Mouse (Mus musculus): Measurements from ENCODE around the gene Daglb. TPM values are rescaled to one million over a fixed set of nuclear protein-coding genes. Genes with fewer than 3 reads are reported as not detected.

The Daglb gene
- total and polyA plus RNA-seq, 3 experiments: 9.0 to 29.9 (median 14.1) TPM

DNA sequence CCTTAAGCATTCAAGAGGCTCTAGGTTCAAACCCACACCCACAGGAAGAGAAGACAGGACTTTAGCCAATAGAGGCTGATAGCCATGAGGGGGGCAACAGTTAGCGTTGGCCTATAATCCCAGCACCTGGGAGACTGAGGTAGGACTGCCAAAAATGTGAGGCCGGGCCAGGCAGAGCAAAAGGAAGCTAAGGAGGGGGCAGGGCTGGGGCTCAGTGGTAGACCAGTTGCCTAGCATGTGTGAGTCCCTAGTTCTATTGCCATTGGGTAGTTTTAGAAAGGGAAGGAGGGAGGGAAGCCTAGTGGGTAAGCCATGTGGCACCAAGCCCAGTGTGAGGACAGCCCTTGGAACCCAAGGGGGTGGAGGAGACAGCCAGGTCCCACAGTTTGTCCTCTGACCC lies 37.3 kb downstream of the Daglb start:
- no peak for TF ChIP-seq POLR2AphosphoS5 (IDR thresholded peaks at IDR 0.05; ENCODE audit: insufficient replicate concordance, low read depth, low read length)
- TF ChIP-seq GATA2 (IDR thresholded peaks at IDR 0.05; ENCODE audit: borderline replicate concordance, low read depth, low read length): no peak
- no peak for TF ChIP-seq CTCF (IDR thresholded peaks at IDR 0.05; ENCODE audit: low read depth, low read length)
- no peak for TF ChIP-seq GATA1 (IDR thresholded peaks at IDR 0.05; ENCODE audit: borderline replicate concordance, low read length)
- TF ChIP-seq TAL1 (conservative IDR thresholded peaks at IDR 0.05; ENCODE audit: low read depth, low read length): no peak
- no peak overlapping the region for H3K4me3 ChIP-seq (ENCODE audit: low read depth, low read length)
- no peaks in the 10 kb centered on the region for H3K9me3 ChIP-seq (replicated peaks)
- H3K4me1 ChIP-seq (ENCODE audit: insufficient read depth, low read depth, low read length): peaks cover 19% of the 10 kb centered on the region
- H3K27me3 ChIP-seq (ENCODE audit: insufficient read depth, low read length): no peaks in the 10 kb centered on the region
- no peak for ATAC-seq (ENCODE audit: extremely low read depth, insufficient number of reproducible peaks, low FRiP score, poor library complexity, severe bottlenecking)
- no peak for DNase-seq (ENCODE audit: low spot score)
- H3K36me3 ChIP-seq (replicated peaks): peaks cover 90% of the 10 kb centered on the region

DNA sequence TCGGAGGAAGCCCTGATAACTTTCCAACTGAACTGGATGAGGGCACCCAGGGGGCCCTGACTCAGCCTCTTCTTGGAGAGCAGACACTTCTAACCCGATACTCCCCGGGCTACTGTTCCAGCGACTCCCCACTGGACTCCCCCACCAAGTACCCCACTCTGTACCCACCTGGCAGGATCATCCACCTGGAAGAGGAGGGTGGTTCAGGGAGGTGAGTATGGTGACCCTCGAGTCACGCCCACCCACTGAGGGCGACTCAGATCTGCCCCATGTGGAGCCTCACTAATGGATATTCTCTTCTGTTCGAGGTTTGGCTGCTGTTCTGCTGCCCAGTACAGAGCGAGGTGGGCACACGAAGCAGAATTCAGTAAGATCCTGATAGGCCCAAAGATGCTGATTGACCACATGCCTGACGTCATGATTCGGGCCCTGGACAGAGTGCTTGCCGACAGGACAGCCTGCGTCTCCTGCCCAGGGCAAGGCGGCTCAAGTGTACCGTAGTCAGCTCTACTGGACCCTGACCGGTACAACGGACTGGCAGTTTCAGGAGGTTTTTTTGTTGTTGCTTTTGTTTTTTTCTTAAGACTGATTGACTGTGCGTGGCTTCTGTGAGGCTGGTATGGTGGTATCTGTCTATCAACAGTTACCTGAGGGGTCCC lies 38.6 kb downstream of the Daglb start:
- H3K36me3 ChIP-seq (replicated peaks): peaks cover 90% of the 10 kb centered on the region
- peaks cover 28% of the 10 kb centered on the region for H3K4me1 ChIP-seq (ENCODE audit: insufficient read depth, low read depth, low read length)
- DNase-seq (ENCODE audit: low spot score): no peak
- no peaks in the 10 kb centered on the region for H3K9me3 ChIP-seq (replicated peaks)
- no peak overlapping the region for H3K4me3 ChIP-seq (ENCODE audit: low read depth, low read length)
- TF ChIP-seq TAL1 (conservative IDR thresholded peaks at IDR 0.05; ENCODE audit: low read depth, low read length) (no peak), CTCF (IDR thresholded peaks at IDR 0.05; ENCODE audit: low read depth, low read length) (no peak), POLR2AphosphoS5 (IDR thresholded peaks at IDR 0.05; ENCODE audit: insufficient replicate concordance, low read depth, low read length) (no peak), GATA2 (IDR thresholded peaks at IDR 0.05; ENCODE audit: borderline replicate concordance, low read depth, low read length) (no peak), GATA1 (IDR thresholded peaks at IDR 0.05; ENCODE audit: borderline replicate concordance, low read length) (no peak)
- ATAC-seq (ENCODE audit: extremely low read depth, insufficient number of reproducible peaks, low FRiP score, poor library complexity, severe bottlenecking): no peak
- H3K27me3 ChIP-seq (ENCODE audit: insufficient read depth, low read length): no peaks in the 10 kb centered on the region

DNA sequence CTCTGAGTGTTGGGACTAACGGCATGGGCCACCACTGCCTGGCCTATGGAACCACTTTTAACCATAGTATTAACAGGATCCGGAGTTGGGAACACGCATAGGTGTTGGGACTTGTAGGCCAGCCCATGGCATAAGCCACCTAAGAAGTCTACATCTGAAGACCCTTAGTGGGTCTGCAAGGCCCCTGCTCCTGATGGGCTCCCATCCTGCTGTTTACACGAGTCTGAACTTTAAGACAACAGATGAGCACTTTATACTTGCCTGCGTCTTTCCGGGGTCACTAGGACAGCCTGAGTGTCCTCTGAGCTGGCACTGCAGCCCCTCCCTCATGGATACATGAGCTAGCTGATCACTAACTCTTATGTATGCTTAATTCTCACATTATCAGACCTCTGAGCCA lies 39.4 kb downstream of the Daglb start:
- ATAC-seq (ENCODE audit: extremely low read depth, insufficient number of reproducible peaks, low FRiP score, poor library complexity, severe bottlenecking) (no peak), DNase-seq (ENCODE audit: low spot score) (no peak)
- H3K36me3 ChIP-seq (replicated peaks): peaks cover 92% of the 10 kb centered on the region
- no peak overlapping the region for H3K4me3 ChIP-seq (ENCODE audit: low read depth, low read length)
- H3K4me1 ChIP-seq (ENCODE audit: insufficient read depth, low read depth, low read length): peaks cover 31% of the 10 kb centered on the region
- H3K9me3 ChIP-seq (replicated peaks): no peaks in the 10 kb centered on the region
- TF ChIP-seq CTCF (IDR thresholded peaks at IDR 0.05; ENCODE audit: low read depth, low read length): no peak
- TF ChIP-seq POLR2AphosphoS5 (IDR thresholded peaks at IDR 0.05; ENCODE audit: insufficient replicate concordance, low read depth, low read length): no peak
- no peak for TF ChIP-seq TAL1 (conservative IDR thresholded peaks at IDR 0.05; ENCODE audit: low read depth, low read length)
- TF ChIP-seq GATA2 (IDR thresholded peaks at IDR 0.05; ENCODE audit: borderline replicate concordance, low read depth, low read length): no peak
- no peak for TF ChIP-seq GATA1 (IDR thresholded peaks at IDR 0.05; ENCODE audit: borderline replicate concordance, low read length)
- no peaks in the 10 kb centered on the region for H3K27me3 ChIP-seq (ENCODE audit: insufficient read depth, low read length)

DNA sequence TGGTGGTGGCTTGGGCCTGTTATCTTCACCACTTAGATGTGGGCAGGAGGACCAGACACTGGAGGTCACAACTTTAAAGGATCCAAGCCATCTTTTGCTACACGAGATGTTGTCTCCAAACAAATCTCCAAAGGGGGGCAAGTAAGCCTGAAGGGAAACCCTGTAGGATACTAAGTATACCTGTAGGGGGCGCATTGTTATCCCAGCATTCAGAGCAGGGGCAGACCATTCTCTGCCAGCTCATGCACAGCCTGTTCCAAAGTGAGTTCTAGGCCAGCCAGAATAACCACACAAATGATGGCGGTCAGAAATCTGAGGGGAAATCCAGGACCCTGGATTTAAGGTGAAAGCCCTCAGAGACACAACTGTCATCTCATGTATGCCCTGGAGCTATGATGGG lies 40.1 kb downstream of the Daglb start:
- Histone ChIP-seq H3K4me1 (ENCODE audit: insufficient read depth, low read depth, low read length) (peaks cover 29% of the 10 kb centered on the region), H3K36me3 (replicated peaks) (peaks cover 92% of the 10 kb centered on the region), H3K9me3 (replicated peaks) (no peaks in the 10 kb centered on the region), H3K27me3 (ENCODE audit: insufficient read depth, low read length) (no peaks in the 10 kb centered on the region), H3K4me3 (ENCODE audit: low read depth, low read length) (no peak overlapping the region)
- ATAC-seq (ENCODE audit: extremely low read depth, insufficient number of reproducible peaks, low FRiP score, poor library complexity, severe bottlenecking) (no peak), DNase-seq (ENCODE audit: low spot score) (peak; percentile 32)
- TF ChIP-seq TAL1 (conservative IDR thresholded peaks at IDR 0.05; ENCODE audit: low read depth, low read length) (no peak), CTCF (IDR thresholded peaks at IDR 0.05; ENCODE audit: low read depth, low read length) (peak; percentile 62)

DNA sequence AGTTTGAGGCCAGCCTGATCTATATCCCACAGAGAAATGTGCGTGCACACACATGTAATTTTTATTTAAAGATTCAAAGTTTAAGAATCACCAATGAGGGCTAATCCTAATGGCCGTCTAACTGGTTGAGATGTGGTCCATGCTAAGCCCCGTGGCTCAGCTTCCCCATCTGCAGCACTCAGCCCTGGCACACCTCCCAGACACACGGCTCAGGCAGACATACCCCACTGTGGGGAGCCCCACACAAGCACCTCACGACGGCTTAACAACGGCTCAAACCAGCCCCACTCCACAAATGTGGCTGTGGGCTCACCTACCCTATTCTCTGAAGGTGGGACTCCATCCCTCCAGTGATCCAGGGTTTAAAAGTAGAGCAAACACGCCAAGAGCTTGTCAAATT lies 40.7 kb downstream of the Daglb start:
- DNase-seq (ENCODE audit: low spot score): no peak
- Histone ChIP-seq H3K27me3 (ENCODE audit: insufficient read depth, low read length) (no peaks in the 10 kb centered on the region), H3K4me1 (ENCODE audit: insufficient read depth, low read depth, low read length) (peaks cover 35% of the 10 kb centered on the region), H3K36me3 (replicated peaks) (peaks cover 92% of the 10 kb centered on the region), H3K9me3 (replicated peaks) (no peaks in the 10 kb centered on the region), H3K4me3 (ENCODE audit: low read depth, low read length) (no peak overlapping the region)
- TF ChIP-seq GATA1 (IDR thresholded peaks at IDR 0.05; ENCODE audit: borderline replicate concordance, low read length): no peak
- no peak for TF ChIP-seq POLR2AphosphoS5 (IDR thresholded peaks at IDR 0.05; ENCODE audit: insufficient replicate concordance, low read depth, low read length)
- TF ChIP-seq GATA2 (IDR thresholded peaks at IDR 0.05; ENCODE audit: borderline replicate concordance, low read depth, low read length): no peak
- no peak for TF ChIP-seq TAL1 (conservative IDR thresholded peaks at IDR 0.05; ENCODE audit: low read depth, low read length)
- TF ChIP-seq CTCF (IDR thresholded peaks at IDR 0.05; ENCODE audit: low read depth, low read length): no peak
- no peak for ATAC-seq (ENCODE audit: extremely low read depth, insufficient number of reproducible peaks, low FRiP score, poor library complexity, severe bottlenecking)

DNA sequence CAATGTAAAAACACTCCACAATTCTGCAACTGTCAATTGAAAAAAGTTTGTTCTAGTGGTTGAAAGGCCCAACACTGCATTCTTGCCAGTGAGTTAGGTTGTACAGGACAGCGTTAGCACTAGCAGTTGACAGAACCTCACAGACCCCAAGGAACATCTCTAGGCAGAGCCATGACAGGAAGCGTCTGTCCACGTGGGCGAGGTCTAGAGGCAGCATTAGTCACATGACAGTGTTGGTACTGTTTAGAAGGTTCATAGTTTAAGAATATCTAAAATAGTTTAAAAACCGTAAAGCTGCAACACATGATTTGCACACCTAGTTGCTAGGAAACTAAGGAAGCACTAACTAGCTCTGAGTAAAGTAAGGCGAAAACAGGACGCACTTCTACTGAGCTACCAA lies 41.2 kb downstream of the Daglb start:
- TF ChIP-seq GATA1 (IDR thresholded peaks at IDR 0.05; ENCODE audit: borderline replicate concordance, low read length) (no peak), TAL1 (conservative IDR thresholded peaks at IDR 0.05; ENCODE audit: low read depth, low read length) (no peak)
- no peak for ATAC-seq (ENCODE audit: extremely low read depth, insufficient number of reproducible peaks, low FRiP score, poor library complexity, severe bottlenecking)
- H3K9me3 ChIP-seq (replicated peaks): no peaks in the 10 kb centered on the region
- peaks cover 91% of the 10 kb centered on the region for H3K36me3 ChIP-seq (replicated peaks)
- no peak overlapping the region for H3K4me3 ChIP-seq (ENCODE audit: low read depth, low read length)
- H3K4me1 ChIP-seq (ENCODE audit: insufficient read depth, low read depth, low read length): peaks cover 39% of the 10 kb centered on the region
- no peak for DNase-seq (ENCODE audit: low spot score)
- H3K27me3 ChIP-seq (ENCODE audit: insufficient read depth, low read length): no peaks in the 10 kb centered on the region

DNA sequence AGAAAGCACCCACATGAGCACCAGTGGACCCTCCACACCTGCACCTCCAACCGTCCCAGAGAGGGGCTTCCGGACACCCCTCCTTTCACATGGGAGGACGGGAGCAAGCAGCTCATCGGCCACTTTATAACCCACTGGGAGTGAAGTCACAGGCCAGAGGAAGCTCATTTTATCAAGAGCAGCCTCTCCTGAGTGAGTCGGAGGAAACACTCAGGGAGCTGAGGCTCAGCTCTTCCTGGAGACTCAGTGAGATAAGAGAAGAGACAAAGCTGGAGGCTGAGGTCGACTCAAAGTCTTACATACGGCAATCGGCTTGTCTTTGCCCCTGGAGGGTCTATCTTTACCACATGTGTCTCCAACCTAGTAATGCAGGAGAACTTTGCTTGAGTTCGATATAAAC lies 44.9 kb downstream of the Daglb start:
- no peaks in the 10 kb centered on the region for H3K9me3 ChIP-seq (replicated peaks)
- DNase-seq (ENCODE audit: low spot score) (no peak), ATAC-seq (ENCODE audit: extremely low read depth, insufficient number of reproducible peaks, low FRiP score, poor library complexity, severe bottlenecking) (no peak)
- no peak for TF ChIP-seq CTCF (IDR thresholded peaks at IDR 0.05; ENCODE audit: low read depth, low read length)
- no peak for TF ChIP-seq GATA1 (IDR thresholded peaks at IDR 0.05; ENCODE audit: borderline replicate concordance, low read length)
- no peak for TF ChIP-seq GATA2 (IDR thresholded peaks at IDR 0.05; ENCODE audit: borderline replicate concordance, low read depth, low read length)
- TF ChIP-seq TAL1 (conservative IDR thresholded peaks at IDR 0.05; ENCODE audit: low read depth, low read length): no peak
- TF ChIP-seq POLR2AphosphoS5 (IDR thresholded peaks at IDR 0.05; ENCODE audit: insufficient replicate concordance, low read depth, low read length): no peak
- peaks cover 90% of the 10 kb centered on the region for H3K36me3 ChIP-seq (replicated peaks)
- H3K4me3 ChIP-seq (ENCODE audit: low read depth, low read length): no peak overlapping the region
- H3K27me3 ChIP-seq (ENCODE audit: insufficient read depth, low read length): no peaks in the 10 kb centered on the region
- H3K4me1 ChIP-seq (ENCODE audit: insufficient read depth, low read depth, low read length): peaks cover 72% of the 10 kb centered on the region

All from G1E (cell line).